Mouse (Mus musculus): ENCODE results near the gene Cdc7.
"Not testable (repeated sequence)": the region's sequence is repeated elsewhere in the genome, so short reads cannot be mapped to it uniquely, and the experiment has no call there.

Cdc7 gene

GRCm38 (mm10) chr5:106963584-106964512, at the start of gene Cdc7:
Cdc7 (plus strand) TSS chr5:106964322.
- peak; percentile 96 for DNase-seq

- no peak for DNase-seq
Observed at GRCm38 (mm10) chr5:106919315-106919714, 44.8 kb upstream of the Cdc7 start.

- peak; percentile 87 to 89 for DNase-seq
Observed at GRCm38 (mm10) chr5:106925488-106926368, 38.4 kb upstream of the Cdc7 start, which contains the start of gene Hfm1. Hfm1 (minus strand) TSS chr5:106926321.

- no peak for DNase-seq
Observed at GRCm38 (mm10) chr5:106926369-106926686, 37.8 kb upstream of the Cdc7 start.

GRCm38 (mm10) chr5:106927996-106928395, 36.1 kb upstream of the Cdc7 start:
- no peak for DNase-seq

GRCm38 (mm10) chr5:106946342-106946741, 17.8 kb upstream of the Cdc7 start:
- DNase-seq, result no peak

GRCm38 (mm10) chr5:106948683-106949082, 15.4 kb upstream of the Cdc7 start:
- DNase-seq, result no peak

- no peak for DNase-seq
Observed at GRCm38 (mm10) chr5:106956467-106956866, 7.7 kb upstream of the Cdc7 start.

GRCm38 (mm10) chr5:106959031-106959430, 5.1 kb upstream of the Cdc7 start:
- DNase-seq, result peak in 1 of 2 experiments; percentile 26

GRCm38 (mm10) chr5:106960451-106960850, 3.7 kb upstream of the Cdc7 start:
- DNase-seq, result no peak

- no peak for DNase-seq
Observed at GRCm38 (mm10) chr5:106964513-106965014, 442 bp downstream of the Cdc7 start.

GRCm38 (mm10) chr5:106966443-106966842, 2.3 kb downstream of the Cdc7 start:
- DNase-seq, result no peak

- no peak for DNase-seq
Observed at GRCm38 (mm10) chr5:106967578-106967977, 3.5 kb downstream of the Cdc7 start.

- DNase-seq, result no peak
Observed at GRCm38 (mm10) chr5:106973883-106974282, 9.8 kb downstream of the Cdc7 start.

- DNase-seq, result no peak
Observed at GRCm38 (mm10) chr5:106979156-106979555, 15.0 kb downstream of the Cdc7 start.

GRCm38 (mm10) chr5:106982298-106982952, 18.3 kb downstream of the Cdc7 start:
- no peak for DNase-seq

GRCm38 (mm10) chr5:106984934-106985333, 20.8 kb downstream of the Cdc7 start:
- DNase-seq, result not testable (repeated sequence)

GRCm38 (mm10) chr5:106985594-106985993, 21.5 kb downstream of the Cdc7 start:
- DNase-seq, result no peak

GRCm38 (mm10) chr5:106989181-106989580, 25.1 kb downstream of the Cdc7 start:
- no peak for DNase-seq

- no peak for DNase-seq
Observed at GRCm38 (mm10) chr5:106989786-106990185, 25.7 kb downstream of the Cdc7 start.

- DNase-seq, result peak; percentile 40 to 69
Observed at GRCm38 (mm10) chr5:106990639-106991299, 26.6 kb downstream of the Cdc7 start.

GRCm38 (mm10) chr5:106991300-106991929, 27.3 kb downstream of the Cdc7 start:
- DNase-seq, result no peak

Measured in cerebellum, postnatal 25 days (tissue).